Mouse (Mus musculus): Measurements from ENCODE around the gene Nup54.

DNA sequence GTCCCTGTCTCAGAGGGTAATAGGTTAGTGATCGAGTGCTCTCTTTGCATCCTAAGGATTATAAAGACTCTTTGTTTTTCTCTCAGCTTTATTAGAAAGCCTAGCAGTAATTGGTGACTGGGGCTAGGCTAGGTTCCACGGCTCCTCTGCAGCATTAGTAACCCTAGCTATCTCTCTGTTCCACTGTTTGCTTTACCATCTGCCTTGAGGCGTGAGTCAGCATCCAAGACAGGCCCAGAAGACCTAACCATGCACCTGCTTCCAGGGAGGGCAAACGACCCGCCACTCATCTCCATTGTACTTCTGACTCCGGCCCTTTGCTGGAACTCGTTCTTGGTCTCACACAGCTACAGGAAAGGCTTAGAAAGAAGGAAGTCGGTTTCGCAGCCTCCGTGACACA lies 41.2 kb downstream of the Nup54 start:
- TF ChIP-seq CTCF (IDR thresholded peaks at IDR 0.05; ENCODE audit: insufficient read depth, low read depth, low read length) (no peak), POLR2A (IDR thresholded peaks at IDR 0.05; ENCODE audit: insufficient read depth, low read depth, low read length) (no peak)
